Mouse (Mus musculus): ENCODE measurements around the gene Gipc1. TPM values are rescaled to one million over a fixed set of nuclear protein-coding genes. Genes with fewer than 3 reads are reported as not detected.

Gipc1 gene
- total RNA-seq, 2 experiments from 2014 or later, result 56.9 to 58.1 TPM

- DNase-seq, result no peak
These were observed 2.8 kb upstream of the Gipc1 start for GRCm38 (mm10) chr8:83649699-83650098.

GRCm38 (mm10) chr8:83652744-83653661 lies 526 bp downstream of the Gipc1 start:
- no peak for DNase-seq

GRCm38 (mm10) chr8:83653662-83654017 lies 1.2 kb downstream of the Gipc1 start:
- no peak for DNase-seq

GRCm38 (mm10) chr8:83654725-83655124 lies 2.2 kb downstream of the Gipc1 start:
- DNase-seq, result no peak

- DNase-seq, result no peak
These were observed 3.6 kb downstream of the Gipc1 start for GRCm38 (mm10) chr8:83656043-83656442.

- DNase-seq, result no peak
These were observed 4.2 kb downstream of the Gipc1 start for GRCm38 (mm10) chr8:83656484-83657246.

- no peak for DNase-seq
These were observed 8.1 kb downstream of the Gipc1 start for GRCm38 (mm10) chr8:83660545-83660944.

- DNase-seq, result no peak
These were observed 8.7 kb downstream of the Gipc1 start for GRCm38 (mm10) chr8:83660995-83661680.

- DNase-seq, result peak; percentile 83 to 84
These were observed 9.9 kb downstream of the Gipc1 start for GRCm38 (mm10) chr8:83662421-83662826.

- no peak for DNase-seq
These were observed 11.6 kb downstream of the Gipc1 start for GRCm38 (mm10) chr8:83664096-83664495.

GRCm38 (mm10) chr8:83664931-83665625 lies 12.6 kb downstream of the Gipc1 start:
- DNase-seq, result no peak

GRCm38 (mm10) chr8:83665969-83666865 lies 13.7 kb downstream of the Gipc1 start, which contains the start of gene Ptger1:
TSS of gene Ptger1 (plus strand) at chr8:83666678.
- no peak for DNase-seq

- no peak for DNase-seq
These were observed 14.4 kb downstream of the Gipc1 start for GRCm38 (mm10) chr8:83666866-83667234.

- no peak for DNase-seq
These were observed 15.0 kb downstream of the Gipc1 start for GRCm38 (mm10) chr8:83667526-83667925.

- peak in 1 of 2 experiments; percentile 66 for DNase-seq
These were observed 15.8 kb downstream of the Gipc1 start for GRCm38 (mm10) chr8:83668010-83668916.

GRCm38 (mm10) chr8:83669013-83669412 lies 16.5 kb downstream of the Gipc1 start:
- no peak for DNase-seq

GRCm38 (mm10) chr8:83672936-83673335 lies 20.5 kb downstream of the Gipc1 start:
- no peak for DNase-seq

- no peak for DNase-seq
These were observed 22.0 kb downstream of the Gipc1 start for GRCm38 (mm10) chr8:83674497-83674896.

GRCm38 (mm10) chr8:83679866-83680265 lies 27.4 kb downstream of the Gipc1 start:
- no peak for DNase-seq

GRCm38 (mm10) chr8:83680603-83681002 lies 28.1 kb downstream of the Gipc1 start:
- no peak for DNase-seq

Measured in layer of hippocampus, postnatal 36 days (tissue).